Comparison of ENCODE assay signal across 16 mouse cellular contexts in genomic region chr17:88459916-88460901, GRCm38 (mm10). TPM values are rescaled to one million over a fixed set of nuclear protein-coding genes. Genes with fewer than 3 reads are reported as not detected.
DNase-seq lines count a peak whose midpoint lies in the region; ATAC-seq and TF ChIP-seq lines count a peak whose summit lies in the region.
"Had no signal": no experiment of that assay in that cellular context is flagged by ENCODE, and none has a peak within 500 bp of the region (broad histone marks: within the 10 kb centered on the region; RNA-seq: fewer than 3 reads in every experiment).

No protein-coding gene starts in this region.

- H3K4me3 ChIP-seq in intestine, embryonic 16.5 days (ENCODE audit: low read length), result no peak overlapping the region
- H3K4me3 ChIP-seq in liver, embryonic 15.5 days (replicated peaks), result 0 out of 2 replicates have a peak overlapping the region, but pooled peaks have one; percentile 1
- H3K4me3 ChIP-seq in stomach, postnatal 0 days (ENCODE audit: low read depth, low read length), result no peak overlapping the region
- no peak overlapping the region for H3K4me3 ChIP-seq in forebrain, embryonic 11.5 days (ENCODE audit: low read depth, low read length)
- H3K4me3 ChIP-seq: midbrain, embryonic 15.5 days had no signal

- no peaks in the 10 kb centered on the region; the same call in 1 of the 2 replicates for H3K4me1 ChIP-seq in intestine, embryonic 16.5 days (ENCODE audit: control insufficient read depth, insufficient read depth, low read length)
- peaks cover 46% of the 10 kb centered on the region for H3K4me1 ChIP-seq in liver, embryonic 15.5 days (replicated peaks)
- no peaks in the 10 kb centered on the region for H3K4me1 ChIP-seq in stomach, postnatal 0 days (replicated peaks; ENCODE audit: control insufficient read depth, insufficient read depth)
- H3K4me1 ChIP-seq in forebrain, embryonic 11.5 days (replicated peaks; ENCODE audit: control insufficient read depth, insufficient read depth, low read length), result no peaks in the 10 kb centered on the region
- H3K4me1 ChIP-seq: midbrain, embryonic 15.5 days had no signal

- no peak for TF ChIP-seq EP300 in stomach, postnatal 0 days (optimal IDR thresholded peaks at IDR 0.05)

- TF ChIP-seq CTCF in stomach, postnatal 0 days (IDR thresholded peaks at IDR 0.05; ENCODE audit: low read depth), result no peak

- no peak overlapping the region for H3K9ac ChIP-seq in intestine, embryonic 16.5 days (ENCODE audit: low read depth, low read length)
- peak overlapping the region; percentile 15; the same call in 1 of the 2 replicates for H3K9ac ChIP-seq in liver, embryonic 15.5 days
- no peak overlapping the region for H3K9ac ChIP-seq in stomach, postnatal 0 days (ENCODE audit: low read length)
- H3K9ac ChIP-seq in forebrain, embryonic 11.5 days (ENCODE audit: low read length), result no peak overlapping the region
- H3K9ac ChIP-seq: forebrain, postnatal 0 days; lung, embryonic 14.5 days; midbrain, embryonic 15.5 days had no signal

- H3K27ac ChIP-seq in intestine, embryonic 16.5 days (ENCODE audit: low read length), result peak overlapping the region; percentile 74
- H3K27ac ChIP-seq in liver, embryonic 15.5 days (replicated peaks), result peak overlapping the region; percentile 86
- H3K27ac ChIP-seq in stomach, postnatal 0 days (replicated peaks), result peak overlapping the region; percentile 71
- no peak overlapping the region for H3K27ac ChIP-seq in forebrain, embryonic 11.5 days (ENCODE audit: low read depth, low read length)
- H3K27ac ChIP-seq: midbrain, embryonic 15.5 days had no signal

- peak; percentile 85 for ATAC-seq in intestine, embryonic 16.5 days
- ATAC-seq in liver, embryonic 15.5 days (ENCODE audit: insufficient read depth), result peak; percentile 67
- peak; percentile 84 for ATAC-seq in stomach, postnatal 0 days (ENCODE audit: low FRiP score, low TSS enrichment)
- no peak for ATAC-seq in forebrain, embryonic 11.5 days (replicated peaks; ENCODE audit: low FRiP score)
- ATAC-seq: forebrain, postnatal 0 days; midbrain, embryonic 15.5 days had no signal

- H3K36me3 ChIP-seq in intestine, embryonic 16.5 days (ENCODE audit: control insufficient read depth, insufficient read depth, low read length), result no peaks in the 10 kb centered on the region
- 0 out of 2 replicates have a peak, but pooled peaks cover 10% of the 10 kb centered on the region for H3K36me3 ChIP-seq in liver, embryonic 15.5 days (replicated peaks)
- H3K36me3 ChIP-seq in stomach, postnatal 0 days (ENCODE audit: control insufficient read depth, insufficient read depth, low read length), result no peaks in the 10 kb centered on the region
- H3K36me3 ChIP-seq in forebrain, embryonic 11.5 days (ENCODE audit: control insufficient read depth, insufficient read depth, low read length), result no peaks in the 10 kb centered on the region
- H3K36me3 ChIP-seq: midbrain, embryonic 15.5 days had no signal

- H3K4me2 ChIP-seq in intestine, embryonic 16.5 days (ENCODE audit: low read depth, low read length), result 0 out of 2 replicates have a peak overlapping the region, but pooled peaks have one; percentile 6
- peak overlapping the region; percentile 35 for H3K4me2 ChIP-seq in liver, embryonic 15.5 days
- H3K4me2 ChIP-seq in stomach, postnatal 0 days (replicated peaks; ENCODE audit: low read depth), result no peak overlapping the region
- H3K4me2 ChIP-seq in forebrain, embryonic 11.5 days (ENCODE audit: low read depth, low read length, severe bottlenecking), result no peak overlapping the region
- H3K4me2 ChIP-seq: lung, embryonic 14.5 days; midbrain, embryonic 15.5 days had no signal

- DNase-seq in urinary bladder, postnatal 14 days (ENCODE audit: low spot score), result peak; percentile 27
- no peak for DNase-seq in urinary bladder, postnatal 10 days (ENCODE audit: low spot score)
- DNase-seq in stomach, postnatal 0 days (ENCODE audit: low spot score), result peak; percentile 54
- no peak for DNase-seq in forebrain, embryonic 11.5 days (ENCODE audit: low spot score)
- DNase-seq in adrenal gland, adult 18-20 months (ENCODE audit: low spot score in 2 of 2), result no peak
- DNase-seq in layer of hippocampus, postnatal 14 days (ENCODE audit: low spot score in 2 of 2), result no peak
- DNase-seq: cerebellum, postnatal 25 days; forebrain, postnatal 0 days; kidney, adult 11 months; kidney, postnatal 25 days; lung, embryonic 14.5 days; right cerebral cortex, postnatal 4 days; thymus, adult 2 months had no signal

- H3K27me3 ChIP-seq in intestine, embryonic 16.5 days (replicated peaks; ENCODE audit: control insufficient read depth, insufficient read depth, low read length), result no peaks in the 10 kb centered on the region
- H3K27me3 ChIP-seq in liver, embryonic 15.5 days, result no peaks in the 10 kb centered on the region
- H3K27me3 ChIP-seq in stomach, postnatal 0 days (ENCODE audit: control insufficient read depth, insufficient read depth, low read length), result no peaks in the 10 kb centered on the region
- H3K27me3 ChIP-seq in forebrain, embryonic 11.5 days (ENCODE audit: control insufficient read depth, insufficient read depth, low read length), result no peaks in the 10 kb centered on the region
- H3K27me3 ChIP-seq: midbrain, embryonic 15.5 days had no signal

- H3K9me3 ChIP-seq in intestine, embryonic 16.5 days (ENCODE audit: control insufficient read depth, low read length), result no peaks in the 10 kb centered on the region
- no peaks in the 10 kb centered on the region for H3K9me3 ChIP-seq in liver, embryonic 15.5 days (replicated peaks)
- no peaks in the 10 kb centered on the region for H3K9me3 ChIP-seq in stomach, postnatal 0 days (ENCODE audit: control insufficient read depth, low read length)
- H3K9me3 ChIP-seq in forebrain, embryonic 11.5 days (ENCODE audit: control insufficient read depth, low read length), result no peaks in the 10 kb centered on the region
- H3K9me3 ChIP-seq: midbrain, embryonic 15.5 days had no signal

- 54% methylated on average over 7 of the region's 7 CpGs for WGBS in intestine, embryonic 16.5 days
- 24% methylated on average over 7 of the region's 7 CpGs for WGBS in liver, embryonic 15.5 days (ENCODE audit: insufficient replicate concordance)
- WGBS in stomach, postnatal 0 days, result 41% methylated on average over 7 of the region's 7 CpGs
- WGBS in forebrain, embryonic 11.5 days, result 88% methylated on average over 7 of the region's 7 CpGs

RNA-seq across cellular contexts. Expression of gene Foxn2, which starts 19.7 kb away (rescaled TPM):
- 14.6 and 15.4 TPM in 2 replicates for polyA plus RNA-seq in intestine, embryonic 16.5 days (2015; fragmentation: Nextera tagmentation; extraction: Ambion mirVana)
- polyA plus RNA-seq in liver, embryonic 15.5 days (2015; fragmentation: Nextera tagmentation; extraction: Ambion mirVana), result 10.7 and 11.5 TPM in 2 replicates
- polyA plus RNA-seq in stomach, postnatal 0 days (2015; fragmentation: Nextera tagmentation; extraction: Ambion mirVana), result 8.2 and 8.6 TPM in 2 replicates
- 7.1 and 9.5 TPM in 2 replicates for polyA plus RNA-seq in forebrain, embryonic 11.5 days (2014; fragmentation: Nextera tagmentation; extraction: Ambion mirVana)
- 10 to 100 TPM; 19.0 to 20.9 TPM for total RNA-seq in adrenal gland, adult 18-20 months (2021)
- total RNA-seq in layer of hippocampus, postnatal 14 days (2021), result 10 to 100 TPM; 19.0 to 19.6 TPM

Comparison
In these comparisons a context has a peak if more than half of its experiments do, and no peak if none do; other contexts are left out.
1. DNase-seq: peak in urinary bladder, postnatal 14 days (single experiment) and stomach, postnatal 0 days (single experiment); none in urinary bladder, postnatal 10 days (single experiment), forebrain, embryonic 11.5 days (single experiment), adrenal gland, adult 18-20 months (0 of 2) and layer of hippocampus, postnatal 14 days (0 of 2).
2. H3K4me2 ChIP-seq: peak in intestine, embryonic 16.5 days (single experiment) and liver, embryonic 15.5 days (single experiment); none in stomach, postnatal 0 days (single experiment) and forebrain, embryonic 11.5 days (single experiment).